Mouse (Mus musculus): ENCODE data around the gene Atp6v0e2.

GRCm38 (mm10) chr6:48566312-48566711, 28.9 kb downstream of the Atp6v0e2 start:
- TF ChIP-seq POLR2A (IDR thresholded peaks at IDR 0.05; ENCODE audit: borderline replicate concordance, low read depth, low read length) (no peak), CTCF (IDR thresholded peaks at IDR 0.05; ENCODE audit: low read depth, low read length) (no peak)
